Mouse (Mus musculus) urinary bladder, postnatal 4 days (tissue): ENCODE measurements around the gene Zfp579.
"Not testable (repeated sequence)": the region's sequence is repeated elsewhere in the genome, so short reads cannot be mapped to it uniquely, and the experiment has no call there.

Source experiments
- DNase-seq, 2 experiments: peaks; one replicate each; pipeline ENCODE4 v3.0.0; 2021 to 2022; ENCODE audit warnings: low spot score in 2 of 2

Zfp579 gene

GRCm38 (mm10) chr7:5015118-5016001, 19.4 kb upstream of the Zfp579 start, which contains the start of gene Gm44973:
Gene Gm44973, plus strand, starts transcription at chr7:5015496.
- peak; percentile 94 to 95 for DNase-seq

DNA sequence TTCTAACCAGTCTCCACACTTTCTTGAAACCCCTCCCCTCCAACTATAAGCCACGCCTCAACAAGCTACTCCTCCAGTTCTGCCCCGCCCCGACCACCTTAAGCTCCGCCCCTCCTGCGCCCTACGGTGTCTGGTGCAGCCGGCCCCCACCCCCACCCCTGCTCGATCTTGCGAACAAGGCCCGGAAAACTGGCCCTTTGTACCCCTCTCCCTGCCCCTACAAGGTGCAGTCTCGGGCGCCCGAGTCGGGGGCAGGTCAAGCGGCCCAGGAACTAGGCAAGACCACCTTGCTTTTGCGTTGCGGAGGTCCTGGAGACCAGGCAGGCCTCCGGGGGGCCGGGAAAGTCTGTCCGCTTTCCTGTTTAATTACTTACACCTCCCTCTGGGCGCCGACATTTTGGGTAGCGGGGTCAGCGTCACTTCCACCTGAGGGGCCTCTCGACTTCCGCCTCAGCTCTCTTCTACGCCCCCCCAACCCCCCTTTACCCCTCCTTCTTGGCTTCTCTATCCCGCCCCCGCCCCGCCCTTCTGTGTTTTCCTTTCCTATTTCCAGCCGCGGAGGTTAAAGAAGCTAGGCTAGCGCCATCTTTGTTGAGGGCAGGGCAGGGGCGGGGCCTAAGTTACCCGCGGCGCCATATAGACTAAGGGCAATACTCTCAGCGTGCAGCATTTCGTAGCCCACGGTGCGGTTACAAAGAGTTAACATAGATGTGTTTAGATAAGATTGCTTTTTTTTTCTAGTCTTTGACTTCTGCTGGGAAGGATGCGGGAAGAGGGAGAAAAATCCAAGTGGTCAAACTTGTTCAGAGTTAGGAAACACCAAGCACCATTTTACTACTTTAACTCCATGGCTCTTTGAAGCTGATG, 18.5 kb upstream of the Zfp579 start, which contains the start of the genes Zfp524 and Fiz1:
TSS of gene Zfp524 (plus strand) at position 165 of the 867 bp plus-strand sequence.
TSS of gene Fiz1 (minus strand) at position 447 of the 867 bp plus-strand sequence.
- peak; percentile 94 to 96 for DNase-seq

DNA sequence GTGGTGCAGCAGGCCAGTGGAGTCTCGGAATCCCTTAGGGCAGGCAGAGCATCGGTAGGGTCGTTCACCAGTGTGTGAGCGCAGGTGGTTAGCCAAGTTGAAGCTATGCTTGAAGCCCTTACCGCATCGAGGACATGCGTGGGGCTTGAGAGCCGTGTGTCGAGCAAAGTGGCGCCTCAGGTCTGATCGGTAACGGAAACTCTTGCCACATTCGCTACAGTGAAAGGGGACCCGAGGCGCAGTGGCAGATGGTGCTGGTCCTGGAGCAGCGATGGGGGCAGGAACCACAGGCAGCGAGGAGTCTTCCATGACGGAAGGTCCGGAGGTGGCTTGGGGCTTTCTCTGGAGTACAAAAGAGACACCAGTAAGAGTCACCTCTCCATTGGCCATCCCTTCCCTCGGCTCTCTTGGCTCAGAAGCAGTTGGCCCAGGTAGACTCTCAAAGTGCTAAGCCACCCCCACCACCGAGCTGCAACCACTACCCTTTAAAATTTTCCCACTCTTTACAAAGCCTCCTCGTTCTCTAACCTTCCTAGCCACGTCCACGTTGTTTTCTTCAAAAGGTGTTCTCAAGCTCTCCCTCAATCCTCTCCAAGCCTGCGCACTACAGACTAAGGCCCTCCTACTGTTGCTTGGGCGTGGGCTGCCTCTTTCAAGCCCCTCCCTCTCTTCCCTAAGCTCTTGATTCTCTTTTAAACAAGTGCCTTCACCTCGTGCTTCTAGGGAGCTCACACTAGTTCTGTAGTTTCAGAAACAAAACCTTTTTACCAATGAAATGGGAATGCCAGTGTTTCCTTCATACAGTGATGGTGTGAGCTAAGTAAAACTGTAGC, 16.9 kb upstream of the Zfp579 start:
- DNase-seq: no peak

DNA sequence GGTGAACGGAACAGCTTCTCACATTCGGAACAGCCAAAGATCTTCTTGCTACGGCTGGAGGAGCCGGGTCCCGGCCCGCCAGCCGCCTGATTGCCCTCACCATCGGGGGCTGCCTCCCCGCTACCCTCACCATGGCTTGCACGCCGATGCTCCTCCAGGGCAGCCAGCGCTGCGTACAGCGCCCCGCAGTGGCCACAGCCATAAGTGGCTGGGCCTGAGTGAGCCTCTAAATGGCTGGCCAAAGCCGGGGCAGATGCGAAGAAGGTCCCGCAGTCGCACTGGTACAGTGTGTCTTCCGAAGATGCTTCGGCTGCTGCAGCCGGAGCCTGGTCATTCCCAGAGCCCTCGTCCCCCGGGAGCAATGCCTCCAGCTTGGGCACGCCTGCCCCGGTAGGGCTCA, 12.3 kb upstream of the Zfp579 start:
- no peak for DNase-seq

DNA sequence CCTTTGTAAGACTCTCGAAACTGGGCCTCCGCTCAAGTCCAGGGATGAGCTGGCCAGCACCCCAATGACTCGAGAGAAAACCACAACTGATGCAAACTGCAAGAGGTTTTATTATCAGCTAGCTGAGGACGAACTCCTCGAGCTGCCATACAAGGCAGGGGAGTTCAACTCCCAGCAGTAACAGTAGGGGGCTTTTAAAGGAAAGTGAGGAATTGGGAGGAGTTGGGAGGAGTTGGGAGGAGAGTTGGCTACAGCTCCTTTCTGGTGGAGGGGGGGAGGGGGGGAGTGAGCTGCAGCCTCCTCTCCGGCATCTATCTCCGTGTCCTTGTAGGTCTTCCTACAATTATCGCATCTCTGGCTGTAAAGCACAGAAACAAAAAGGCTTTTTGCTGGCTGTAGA, 6.9 kb upstream of the Zfp579 start:
- not testable (repeated sequence) for DNase-seq

DNA sequence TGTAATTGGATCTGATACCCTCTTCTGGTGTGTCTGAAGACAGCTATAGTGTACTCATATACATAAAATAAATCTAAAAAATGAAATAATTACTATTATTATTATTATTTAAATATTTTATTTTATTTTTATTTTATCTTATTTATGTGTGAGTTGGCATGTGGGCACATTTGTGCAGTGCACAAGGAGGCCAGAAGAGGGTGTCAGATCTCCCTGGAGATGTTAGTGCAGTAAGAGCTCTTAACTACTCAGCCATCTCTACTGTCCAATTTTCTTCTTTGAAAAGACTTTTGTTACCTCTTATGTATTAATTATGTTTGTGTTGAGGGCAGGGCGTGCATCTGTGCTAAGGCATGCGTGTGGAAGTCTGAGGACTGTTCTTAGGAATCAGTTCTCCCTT, 3.9 kb upstream of the Zfp579 start:
- no peak for DNase-seq

- DNase-seq: no peak
Measured at GRCm38 (mm10) chr7:4996934-4997333, 976 bp upstream of the Zfp579 start.

GRCm38 (mm10) chr7:4995268-4996002, 523 bp downstream of the Zfp579 start:
- DNase-seq: no peak

- no peak for DNase-seq
Measured at GRCm38 (mm10) chr7:4993999-4994788, 1.8 kb downstream of the Zfp579 start.

- DNase-seq: no peak
Measured at GRCm38 (mm10) chr7:4993347-4993998, 2.5 kb downstream of the Zfp579 start.

DNA sequence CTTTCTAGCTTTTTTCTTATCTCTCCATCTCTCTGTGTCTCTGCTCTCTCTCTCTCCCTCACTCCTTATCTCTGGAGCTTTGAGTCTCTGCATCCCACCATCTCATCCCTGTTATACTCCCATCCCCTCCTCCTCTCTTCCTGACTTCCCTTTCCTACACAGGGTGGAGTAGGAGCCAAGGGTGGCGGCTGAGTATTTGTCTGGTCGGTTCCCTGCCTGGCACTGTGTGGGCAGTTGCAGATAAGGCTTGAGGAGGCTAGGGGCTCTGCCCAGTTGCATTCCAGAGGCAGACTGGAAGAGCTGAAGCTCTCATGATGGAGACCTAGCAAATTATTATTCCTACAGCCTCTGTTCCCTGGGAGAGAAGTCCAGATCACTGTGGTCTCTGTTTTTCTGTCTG, 7.7 kb downstream of the Zfp579 start:
- no peak for DNase-seq

DNA sequence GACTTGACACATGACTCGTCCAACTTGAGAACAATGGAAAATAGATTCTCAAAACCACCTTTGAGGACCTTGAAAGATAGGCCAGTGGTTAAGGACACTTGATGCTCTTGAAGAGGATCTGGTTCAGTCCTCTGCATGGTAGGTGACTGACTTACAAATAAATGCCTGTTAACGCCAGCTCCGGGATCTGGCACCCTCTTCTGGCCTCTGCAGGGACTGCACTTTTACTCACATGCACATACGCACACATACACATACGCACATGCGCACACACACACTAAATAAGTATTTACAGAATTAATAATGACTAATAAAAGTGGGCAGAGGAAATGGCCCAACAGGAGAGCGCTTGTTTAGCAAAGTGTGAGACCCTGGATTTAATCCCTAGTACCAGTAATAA, 19.1 kb downstream of the Zfp579 start:
- DNase-seq: no peak

DNA sequence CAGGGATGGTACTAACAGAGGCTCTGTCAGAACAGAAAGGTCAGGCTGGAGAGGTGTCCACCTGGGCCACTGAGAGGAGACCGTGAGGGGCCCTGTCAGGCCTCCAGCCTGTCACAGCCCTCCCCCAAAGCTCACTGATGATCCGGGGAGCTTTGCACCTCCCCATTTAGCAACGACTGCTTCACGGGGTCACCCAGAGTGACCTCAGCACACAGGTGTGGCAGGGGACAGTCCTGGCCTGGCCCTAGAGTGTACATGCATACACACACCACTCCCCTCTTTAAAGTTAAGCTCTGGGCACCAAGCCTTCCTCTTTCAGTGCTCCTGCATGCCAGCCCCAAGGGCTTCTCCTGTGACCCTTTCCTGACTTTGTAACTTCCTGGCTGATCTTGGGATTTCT, 20.5 kb downstream of the Zfp579 start:
- DNase-seq: no peak

DNA sequence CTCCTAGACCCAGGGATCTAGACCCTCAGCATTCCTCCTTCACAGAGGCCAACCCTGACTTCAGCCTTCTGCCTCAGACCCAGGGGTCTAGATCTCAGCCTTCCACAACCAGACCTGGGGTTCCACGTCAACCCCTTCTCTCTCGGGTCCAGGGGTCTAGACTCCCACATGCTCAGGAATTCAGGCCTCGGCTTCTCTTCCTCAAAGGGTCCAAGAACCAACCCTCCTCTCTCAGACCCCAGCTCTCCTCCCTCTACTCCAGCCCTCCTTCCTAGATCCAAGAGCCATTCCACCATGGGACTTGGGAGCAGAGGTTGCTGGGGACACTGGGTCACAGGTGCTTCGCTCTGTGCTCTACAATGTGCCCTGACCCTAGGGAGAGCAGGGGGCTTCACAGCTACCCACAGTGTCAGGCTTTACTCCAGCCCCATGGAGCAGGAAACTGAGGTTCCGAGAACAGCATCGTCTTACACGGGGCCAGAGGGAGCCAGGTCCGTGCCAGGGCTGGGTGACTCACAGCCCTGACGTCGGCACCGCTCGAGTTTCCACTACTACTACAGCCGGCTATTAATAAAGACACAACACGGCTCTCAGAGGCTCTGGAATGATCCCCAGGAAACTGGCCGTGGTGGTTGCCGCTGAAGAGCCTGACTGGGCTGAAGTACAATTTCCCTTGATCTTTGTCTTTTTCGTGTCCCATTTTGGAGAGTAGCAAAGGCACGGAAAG, 23.5 kb downstream of the Zfp579 start:
- no peak for DNase-seq

GRCm38 (mm10) chr7:4971710-4972109, 24.2 kb downstream of the Zfp579 start:
- no peak for DNase-seq

- DNase-seq: no peak
Measured at GRCm38 (mm10) chr7:4971068-4971467, 24.9 kb downstream of the Zfp579 start, which contains the start of gene Sbk3. Gene Sbk3, minus strand, starts transcription at chr7:4971168.

DNA sequence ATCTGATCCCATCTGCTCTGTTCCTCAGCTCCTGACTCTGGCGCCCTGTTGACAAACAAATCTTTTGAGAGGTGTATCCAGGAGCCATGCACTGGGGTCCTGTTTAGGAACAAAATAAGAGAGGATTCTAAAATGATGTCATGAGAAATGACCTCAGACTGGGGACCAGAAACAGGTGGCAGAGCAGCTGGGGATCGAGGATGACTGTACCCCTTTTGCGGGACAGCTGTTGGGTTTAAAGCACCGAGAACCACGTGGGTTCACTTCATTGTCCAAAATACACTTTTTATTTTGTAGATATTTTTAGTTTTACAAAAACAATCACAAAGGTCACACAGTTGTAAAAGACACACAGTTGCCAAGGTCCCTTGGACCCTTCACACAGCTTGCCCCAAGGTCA, 31.0 kb downstream of the Zfp579 start:
- DNase-seq: no peak

DNA sequence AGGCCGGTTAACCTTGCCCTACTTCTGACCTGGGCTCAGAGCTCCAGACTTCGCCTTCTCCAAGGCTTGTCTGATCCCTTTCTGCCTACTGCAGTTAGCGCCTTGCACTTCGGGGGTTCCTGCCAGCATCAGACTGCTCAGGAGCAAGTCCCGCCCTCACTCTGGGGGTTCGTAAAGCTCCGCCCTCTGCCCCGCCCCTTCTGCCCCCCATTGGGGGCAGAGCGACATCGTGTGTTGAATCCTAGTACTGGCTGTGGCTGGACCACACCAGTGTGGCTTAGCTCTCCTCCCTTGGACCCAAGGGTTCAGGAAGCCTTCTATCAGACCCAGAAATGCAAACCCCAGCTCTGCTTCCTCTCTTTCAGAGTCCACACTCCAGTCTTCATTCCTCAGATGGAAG, 31.7 kb downstream of the Zfp579 start, which contains the start of gene Sbk2:
TSS of gene Sbk2 (minus strand) at position 135 of the 400 bp plus-strand sequence.
- peak; percentile 78 to 85 for DNase-seq

DNA sequence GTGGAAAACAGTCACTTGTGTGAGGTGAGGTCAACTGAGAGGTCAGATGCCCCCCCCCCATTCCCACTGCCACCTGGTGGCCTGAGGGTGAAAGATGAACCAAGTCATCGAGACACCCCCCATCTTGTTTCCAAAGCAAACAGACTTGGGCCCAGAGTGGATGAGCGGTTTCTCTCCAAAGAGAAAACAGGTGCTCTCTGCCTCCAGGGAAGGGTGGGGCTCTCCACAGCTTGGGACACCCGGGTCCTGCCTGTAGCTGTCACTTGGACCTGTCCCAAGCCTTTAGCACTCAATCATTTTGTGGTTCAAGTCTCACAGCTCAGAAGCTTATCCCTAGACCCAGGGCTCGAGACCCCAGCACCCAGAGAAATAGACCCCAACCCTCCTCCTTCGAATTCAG, 32.4 kb downstream of the Zfp579 start:
- no peak for DNase-seq
